In the genomic region with DNA sequence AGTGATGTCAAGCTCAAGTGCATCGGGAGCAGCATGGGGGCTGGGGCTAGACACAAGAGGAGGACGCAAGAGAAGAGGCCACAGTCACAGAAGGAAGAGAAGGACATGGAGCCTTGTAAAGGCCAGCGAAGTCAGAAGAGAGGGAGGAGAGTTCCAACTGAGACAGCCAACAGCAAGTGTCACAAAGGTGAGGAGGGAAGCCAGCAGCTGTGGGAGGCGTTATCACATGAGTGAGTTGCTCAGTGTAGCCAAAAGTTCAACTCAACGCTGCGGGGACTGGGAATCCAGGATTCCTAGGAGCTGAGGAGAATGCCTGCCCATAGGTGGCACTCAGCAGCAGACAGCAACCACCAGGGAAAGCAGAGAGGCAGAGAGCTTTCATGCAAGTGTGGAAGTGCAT, we compare ENCODE assay signal across 8 mouse cellular contexts. TPM values are rescaled to one million over a fixed set of nuclear protein-coding genes. Genes with fewer than 3 reads are reported as not detected.
DNase-seq lines count a peak whose midpoint lies in the region; ATAC-seq lines count a peak whose summit lies in the region.

No protein-coding gene starts in this region.

- no peaks in the 10 kb centered on the region for H3K27me3 ChIP-seq in heart, embryonic 15.5 days
- H3K27me3 ChIP-seq in neural tube, embryonic 14.5 days (ENCODE audit: control insufficient read depth, insufficient read depth, low read length), result no peaks in the 10 kb centered on the region

- 20% methylated on average over 6 of the region's 6 CpGs for WGBS in heart, embryonic 15.5 days
- WGBS in neural tube, embryonic 14.5 days, result 31% methylated on average over 6 of the region's 6 CpGs

- H3K4me3 ChIP-seq in heart, embryonic 15.5 days, result no peak overlapping the region
- no peak overlapping the region for H3K4me3 ChIP-seq in neural tube, embryonic 14.5 days (ENCODE audit: low read depth, low read length)

- no peak overlapping the region for H3K9ac ChIP-seq in heart, embryonic 15.5 days
- 0 out of 2 replicates have a peak overlapping the region, but pooled peaks have one; percentile 4 for H3K9ac ChIP-seq in neural tube, embryonic 14.5 days (replicated peaks; ENCODE audit: low read depth, low read length)

- no peaks in the 10 kb centered on the region for H3K9me3 ChIP-seq in heart, embryonic 15.5 days (replicated peaks)
- H3K9me3 ChIP-seq in neural tube, embryonic 14.5 days (ENCODE audit: control insufficient read depth, low read length), result no peaks in the 10 kb centered on the region

- H3K36me3 ChIP-seq in heart, embryonic 15.5 days, result peaks cover 5% of the 10 kb centered on the region; the same call in 1 of the 2 replicates
- H3K36me3 ChIP-seq in neural tube, embryonic 14.5 days (ENCODE audit: control insufficient read depth, insufficient read depth, low read length), result no peaks in the 10 kb centered on the region

- peak overlapping the region; percentile 66 for H3K27ac ChIP-seq in heart, embryonic 15.5 days
- no peak overlapping the region for H3K27ac ChIP-seq in neural tube, embryonic 14.5 days (ENCODE audit: low read depth, low read length)

- ATAC-seq in heart, embryonic 15.5 days (replicated peaks; ENCODE audit: insufficient number of reproducible peaks, insufficient read depth, low FRiP score, low read depth), result 0 out of 2 replicates have a peak, but pooled peaks have one; percentile 44
- ATAC-seq in neural tube, embryonic 14.5 days (ENCODE audit: low read depth), result no peak

- H3K4me2 ChIP-seq in heart, embryonic 15.5 days, result peak overlapping the region; percentile 18; the same call in 1 of the 2 replicates
- H3K4me2 ChIP-seq in neural tube, embryonic 14.5 days (ENCODE audit: low read depth, low read length), result 0 out of 2 replicates have a peak overlapping the region, but pooled peaks have one; percentile 12

- H3K4me1 ChIP-seq in heart, embryonic 15.5 days (replicated peaks), result peaks cover 35% of the 10 kb centered on the region
- peaks cover 14% of the 10 kb centered on the region; the same call in 1 of the 2 replicates for H3K4me1 ChIP-seq in neural tube, embryonic 14.5 days (ENCODE audit: control insufficient read depth, insufficient read depth, low read length)

- DNase-seq in adrenal gland, postnatal 10 days, result peak; percentile 48
- DNase-seq in adrenal gland, postnatal 4 days (ENCODE audit: low spot score in 2 of 2), result no peak
- DNase-seq in R1 (ENCODE audit: low read depth, low spot score), result peak; percentile 26
- DNase-seq in kidney, postnatal 25 days, result peak; percentile 56 to 76
- DNase-seq in thymus, postnatal 4 days, result no peak
- DNase-seq in thymus, postnatal 0 days (ENCODE audit: low spot score), result no peak

RNA-seq across cellular contexts. Expression of a gene that starts 19.7 kb away (rescaled TPM):
- total RNA-seq in adrenal gland, postnatal 10 days (2021), result 10 to 100 TPM in 1 of 2 experiments, 1 to 10 TPM in 1; 5.5 to 12.2 TPM
- total RNA-seq in adrenal gland, postnatal 4 days (2021), result 10 to 100 TPM; 10.1 to 12.8 TPM
- polyA plus RNA-seq in heart, embryonic 15.5 days (2015; fragmentation: Nextera tagmentation; extraction: Ambion mirVana), result 10.2 and 12.0 TPM in 2 replicates
- 42.3 and 44.5 TPM in 2 replicates for polyA plus RNA-seq in neural tube, embryonic 14.5 days (2014; fragmentation: Nextera tagmentation; extraction: Ambion mirVana)
- 6.7 and 6.8 TPM in 2 replicates for polyA plus RNA-seq in thymus, postnatal 0 days (2015; fragmentation: Nextera tagmentation; extraction: Ambion mirVana)

Comparison
In these comparisons a context has a peak if more than half of its experiments do, and no peak if none do; other contexts are left out.
1. DNase-seq: peak in adrenal gland, postnatal 10 days (single experiment), R1 (single experiment) and kidney, postnatal 25 days (2 of 2); none in adrenal gland, postnatal 4 days (0 of 2), thymus, postnatal 4 days (single experiment) and thymus, postnatal 0 days (single experiment).